Mouse (Mus musculus) embryo, embryonic 11 days (tissue): Measurements from ENCODE around the gene Rras.
A peak's percentile ranks its signal among the peaks of the same experiment; 100 is the strongest.

ENCODE experiments used
- DNase-seq: peaks from one replicate; pipeline ENCODE4 v3.0.0-alpha.2; 2015

Gene Rras

GRCm38 (mm10) chr7:45028351-45028750 lies 10.6 kb downstream of the Rras start:
- no peak for DNase-seq

GRCm38 (mm10) chr7:45029995-45030394 lies 12.2 kb downstream of the Rras start:
- no peak for DNase-seq

- DNase-seq: no peak
Measured at GRCm38 (mm10) chr7:45030857-45031256, 13.1 kb downstream of the Rras start.

GRCm38 (mm10) chr7:45033722-45034359 lies 16.1 kb downstream of the Rras start:
- no peak for DNase-seq

- no peak for DNase-seq
Measured at GRCm38 (mm10) chr7:45035631-45036030, 17.9 kb downstream of the Rras start.

- DNase-seq: no peak
Measured at GRCm38 (mm10) chr7:45036702-45037101, 18.9 kb downstream of the Rras start.

- peak; percentile 36 for DNase-seq
Measured at GRCm38 (mm10) chr7:45037720-45038361, 20.1 kb downstream of the Rras start.

- no peak for DNase-seq
Measured at GRCm38 (mm10) chr7:45038411-45038810, 20.6 kb downstream of the Rras start.

GRCm38 (mm10) chr7:45040851-45041250 lies 23.1 kb downstream of the Rras start:
- no peak for DNase-seq

- DNase-seq: no peak
Measured at GRCm38 (mm10) chr7:45043307-45043706, 25.5 kb downstream of the Rras start.

- no peak for DNase-seq
Measured at GRCm38 (mm10) chr7:45045741-45046140, 28.0 kb downstream of the Rras start.

- no peak for DNase-seq
Measured at GRCm38 (mm10) chr7:45046853-45047350, 29.1 kb downstream of the Rras start.

- DNase-seq: no peak
Measured at GRCm38 (mm10) chr7:45047491-45047890, 29.7 kb downstream of the Rras start.

- DNase-seq: no peak
Measured at GRCm38 (mm10) chr7:45048001-45048890, 30.5 kb downstream of the Rras start.

GRCm38 (mm10) chr7:45048923-45049657 lies 31.3 kb downstream of the Rras start:
- DNase-seq: no peak

GRCm38 (mm10) chr7:45050945-45051600 lies 33.3 kb downstream of the Rras start:
- DNase-seq: peak; percentile 95

GRCm38 (mm10) chr7:45051601-45051974 lies 33.8 kb downstream of the Rras start:
- peak; percentile 19 for DNase-seq

- peak; percentile 37 for DNase-seq
Measured at GRCm38 (mm10) chr7:45052181-45052861, 34.6 kb downstream of the Rras start.

- DNase-seq: peak; percentile 80
Measured at GRCm38 (mm10) chr7:45052862-45053116, 35.0 kb downstream of the Rras start, which contains the start of gene Prr12. TSS of gene Prr12 (minus strand) at chr7:45052881.

- DNase-seq: peak; percentile 89
Measured at GRCm38 (mm10) chr7:45053117-45053930, 35.6 kb downstream of the Rras start.

GRCm38 (mm10) chr7:45053931-45054510 lies 36.3 kb downstream of the Rras start:
- DNase-seq: peak; percentile 97
